Mouse (Mus musculus): Measurements from ENCODE around the gene Gm10406. TPM values are rescaled to one million over a fixed set of nuclear protein-coding genes. Genes with fewer than 3 reads are reported as not detected.
A peak's percentile ranks its signal among the peaks of the same experiment; 100 is the strongest.
"Not testable (repeated sequence)": the region's sequence is repeated elsewhere in the genome, so short reads cannot be mapped to it uniquely, and the experiment has no call there.

The Gm10406 gene
- 7.5 and 10.5 TPM in 2 replicates for polyA plus RNA-seq (2012; rRNA removed)

DNA sequence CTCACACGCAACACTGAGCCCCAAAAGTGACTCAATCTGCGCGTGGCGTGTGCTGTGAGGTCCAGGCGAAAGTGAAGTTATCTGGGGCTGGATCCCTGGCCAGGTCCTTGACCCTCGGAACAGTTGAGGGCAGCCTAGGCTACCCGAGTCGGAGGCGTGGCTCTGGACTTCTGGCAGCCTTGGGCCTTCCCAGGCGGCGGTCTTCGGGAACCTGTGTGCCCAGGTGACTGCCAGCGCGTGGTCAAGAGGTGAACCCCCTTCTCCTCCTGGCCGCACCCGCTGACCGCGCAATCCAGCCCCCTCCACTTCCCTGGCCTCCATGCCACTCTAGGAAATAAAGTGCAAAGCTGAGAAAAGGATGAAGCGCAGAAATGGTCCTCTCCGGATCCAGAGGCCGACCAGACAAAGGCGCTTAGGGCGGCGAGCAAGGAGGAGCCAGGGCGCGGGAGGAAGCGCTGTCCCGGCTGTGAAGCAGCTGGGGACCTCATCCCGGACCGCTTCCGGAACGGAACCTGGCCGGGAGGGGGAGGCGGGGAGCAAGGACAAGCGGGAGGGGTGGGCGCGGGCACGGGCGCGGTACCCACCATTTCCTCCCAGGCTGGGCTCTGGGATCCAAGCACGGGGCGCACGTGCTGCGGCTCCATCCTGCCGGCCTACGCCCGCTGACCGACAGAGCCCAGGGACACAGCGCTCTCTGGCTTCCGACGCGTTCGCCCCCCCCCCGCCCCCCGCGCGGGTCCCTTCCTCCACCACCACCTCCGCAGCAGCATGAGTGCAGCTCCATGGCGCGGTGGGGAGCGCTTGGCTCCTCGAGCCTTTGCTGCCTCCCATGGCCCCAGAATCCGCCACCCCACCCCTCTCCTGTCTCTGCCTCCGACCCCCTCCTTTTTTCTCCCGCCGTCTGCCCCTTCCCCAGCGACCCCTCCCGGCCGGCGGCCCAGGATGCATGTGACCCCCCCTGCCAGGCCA is at the start of gene Gm10406:
Gm10406 (minus strand) TSS at position 669 of the 969 bp plus-strand sequence.
- H3K36me3 ChIP-seq (ENCODE audit: control insufficient read depth, insufficient read depth, low read length); H3K4me1 ChIP-seq (ENCODE audit: control insufficient read depth, insufficient read depth, low read length); H3K27me3 ChIP-seq (ENCODE audit: control insufficient read depth, insufficient read depth, low read length); H3K27ac ChIP-seq (ENCODE audit: control insufficient read depth, insufficient read depth, low read depth, low read length): not testable (repeated sequence)
- H3K4me3 ChIP-seq (ENCODE audit: control insufficient read depth, low read depth, low read length) = peak within 1 kb of the TSS; percentile 27

- not testable (repeated sequence) for H3K27ac ChIP-seq (ENCODE audit: control insufficient read depth, insufficient read depth, low read depth, low read length); H3K4me1 ChIP-seq (ENCODE audit: control insufficient read depth, insufficient read depth, low read length); H3K36me3 ChIP-seq (ENCODE audit: control insufficient read depth, insufficient read depth, low read length); H3K27me3 ChIP-seq (ENCODE audit: control insufficient read depth, insufficient read depth, low read length); H3K4me3 ChIP-seq (ENCODE audit: control insufficient read depth, low read depth, low read length)
Measured at GRCm38 (mm10) chr14:7044870-7045269, 17.6 kb upstream of the Gm10406 start, which contains the start of gene Gm3685. Gene Gm3685 (minus strand): TSS chr14:7044970.

- H3K4me1 ChIP-seq (ENCODE audit: control insufficient read depth, insufficient read depth, low read length); H3K4me3 ChIP-seq (ENCODE audit: control insufficient read depth, low read depth, low read length); H3K36me3 ChIP-seq (ENCODE audit: control insufficient read depth, insufficient read depth, low read length); H3K27ac ChIP-seq (ENCODE audit: control insufficient read depth, insufficient read depth, low read depth, low read length); H3K27me3 ChIP-seq (ENCODE audit: control insufficient read depth, insufficient read depth, low read length): not testable (repeated sequence)
Measured at GRCm38 (mm10) chr14:7026274-7026673, 975 bp downstream of the Gm10406 start.

DNA sequence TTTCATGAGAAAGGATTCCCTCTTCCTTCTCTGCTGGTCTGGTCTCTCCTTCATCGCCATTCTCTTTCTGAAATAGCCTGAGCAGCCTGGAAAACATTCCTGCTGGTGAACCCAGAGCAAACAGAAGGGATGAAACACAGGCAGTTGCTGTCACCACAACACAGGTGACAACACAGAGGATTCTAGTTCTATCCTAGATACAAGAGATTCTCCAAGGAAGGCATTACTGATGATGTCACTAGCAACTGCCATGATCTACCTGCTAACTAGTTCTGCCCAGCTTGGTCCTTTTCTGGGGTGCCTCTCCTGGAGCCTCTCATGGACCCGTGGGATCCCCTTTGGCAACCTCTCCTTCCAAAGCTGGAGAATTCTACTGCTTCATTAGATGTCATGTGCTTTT is 53.5 kb downstream of the Gm10406 start, which contains the start of gene Gm6356:
Gm6356 (minus strand) TSS at position 101 of the 400 bp plus-strand sequence.
- not testable (repeated sequence) for H3K4me1 ChIP-seq (ENCODE audit: control insufficient read depth, insufficient read depth, low read length); H3K36me3 ChIP-seq (ENCODE audit: control insufficient read depth, insufficient read depth, low read length); H3K27ac ChIP-seq (ENCODE audit: control insufficient read depth, insufficient read depth, low read depth, low read length); H3K27me3 ChIP-seq (ENCODE audit: control insufficient read depth, insufficient read depth, low read length)
- H3K4me3 ChIP-seq (ENCODE audit: control insufficient read depth, low read depth, low read length) = peak within 1 kb of the TSS; percentile 38; the same call in 1 of the 2 replicates

Other genes with a start within 250 kb of the Gm10406 start
- 0.59 and 0.79 TPM in 2 replicates for gene Gm3642, start 187.1 kb downstream of the Gm10406 start, polyA plus RNA-seq (2012; rRNA removed)
- gene Gm3667, start 137.5 kb downstream of the Gm10406 start, polyA plus RNA-seq (2012; rRNA removed) = 0.20 and 0.59 TPM in 2 replicates
- 1.5 and 2.5 TPM in 2 replicates for gene Gm6356, start 53.6 kb downstream of the Gm10406 start, polyA plus RNA-seq (2012; rRNA removed)
- gene Gm3685, start 17.5 kb upstream of the Gm10406 start, polyA plus RNA-seq (2012; rRNA removed) = 11.8 and 12.9 TPM in 2 replicates
- 0.83 and 0.94 TPM in 2 replicates for gene Gm3696, start 73.2 kb upstream of the Gm10406 start, polyA plus RNA-seq (2012; rRNA removed)
- 0.70 and 0.93 TPM in 2 replicates for gene Gm6676, start 98.0 kb upstream of the Gm10406 start, polyA plus RNA-seq (2012; rRNA removed)
- gene Gm3512, start 147.1 kb upstream of the Gm10406 start, polyA plus RNA-seq (2012; rRNA removed) = 0.67 and 1.3 TPM in 2 replicates
- gene Gm16434, start 167.1 kb upstream of the Gm10406 start, polyA plus RNA-seq (2012; rRNA removed) = 0.70 and 0.93 TPM in 2 replicates
- 1.6 TPM in 1 of 2 replicates, not detected in the other for gene Gm3727, start 237.3 kb upstream of the Gm10406 start, polyA plus RNA-seq (2012; rRNA removed)

Measured in testis, adult 2 months (tissue).